Mouse (Mus musculus) kidney, adult 2 months (tissue): ENCODE data around the gene Mettl23. TPM values are rescaled to one million over a fixed set of nuclear protein-coding genes. Genes with fewer than 3 reads are reported as not detected.

ENCODE experiments used
- DNase-seq: peaks from one replicate; pipeline ENCODE4 v3.0.0; 2021
- H3K27ac ChIP-seq: fragments of 200-500 bp; 2 replicates; pipeline ENCODE4 v1.5.1; 2012; ENCODE audit warnings: low read depth, low read length, control low read depth, inconsistent platforms; ENCODE audit not compliant: insufficient read depth
- H3K27me3 ChIP-seq: fragments of 200-500 bp; replicated peaks from 2 replicates; pipeline ENCODE4 v1.6.1; 2012; ENCODE audit warnings: mild to moderate bottlenecking, moderate library complexity, low read length, inconsistent platforms; ENCODE audit not compliant: control insufficient read depth, insufficient read depth
- H3K36me3 ChIP-seq: fragments of 200-500 bp; 2 replicates; pipeline ENCODE4 v1.6.1; 2012; ENCODE audit warnings: mild to moderate bottlenecking, moderate library complexity, low read length, inconsistent platforms; ENCODE audit not compliant: control insufficient read depth, insufficient read depth
- H3K4me1 ChIP-seq: fragments of 200-500 bp; 2 replicates; pipeline ENCODE4 v1.6.1; 2011; ENCODE audit warnings: low read length; ENCODE audit not compliant: control insufficient read depth, insufficient read depth
- H3K4me3 ChIP-seq: fragments of 200-500 bp; 2 replicates; pipeline ENCODE4 v1.5.1; 2011; ENCODE audit warnings: mild to moderate bottlenecking, low read depth, low read length, control low read depth; ENCODE audit not compliant: insufficient read depth
- CTCF ChIP-seq: fragments of 200-500 bp; conservative IDR thresholded peaks from 2 replicates; pipeline ENCODE4 v1.5.1; 2011; ENCODE audit warnings: low read depth, mild to moderate bottlenecking, control low read depth, low read length, moderate library complexity, mixed read lengths; ENCODE audit not compliant: insufficient read depth, insufficient read length
- POLR2A ChIP-seq: fragments of 200-500 bp; IDR thresholded peaks from one replicate; pipeline ENCODE4 v1.6.1; 2011; ENCODE audit warnings: low read depth, low read length, control low read depth
- WGBS: fragments of 180-500 bp; shearing (Covaris S2); methylation state at CpG from one replicate; pipeline ENCODE4 v1.1.7; 2018; 5-methylcytosine and 5-hydroxymethylcytosine counted together
- polyA plus RNA-seq: library from polyadenylated mRNA; depleted of rRNA; stranded (reverse); fragments of >200 nt; gene quantifications from 2 replicates; pipeline ENCODE4 v1.2.3, GENCODE M21; 2012

The Mettl23 gene
- polyA plus RNA-seq, 1 experiment, result 32.8 TPM

DNA sequence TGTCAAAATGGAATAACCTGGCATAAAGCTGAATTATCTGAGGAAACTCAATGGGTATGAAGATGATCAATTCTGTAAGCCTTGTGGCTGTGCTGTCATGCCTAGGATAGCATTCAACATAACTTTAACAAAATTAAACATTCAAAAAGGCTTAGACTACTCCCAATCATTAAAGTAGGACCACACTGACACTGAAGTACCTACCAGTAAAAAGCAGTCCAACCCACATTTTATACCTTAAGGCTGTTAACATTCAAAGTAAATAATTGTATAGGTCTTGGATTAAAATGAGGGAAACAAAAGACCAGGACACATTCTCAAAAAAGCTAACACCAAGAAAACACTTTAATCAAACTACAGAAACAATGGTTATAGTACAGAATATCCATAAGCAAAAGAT lies 6.5 kb downstream of the Mettl23 start:
- Histone ChIP-seq H3K4me1 (0 out of 2 replicates have a peak, but pooled peaks cover 3% of the 10 kb centered on the region), H3K36me3 (peaks cover 22% of the 10 kb centered on the region)
- TF ChIP-seq CTCF (no peak), POLR2A (no peak)

GRCm38 (mm10) chr11:116850085-116850484 lies 7.0 kb downstream of the Mettl23 start:
- Histone ChIP-seq H3K36me3 (peaks cover 22% of the 10 kb centered on the region), H3K27me3 (no peaks in the 10 kb centered on the region), H3K4me1 (0 out of 2 replicates have a peak, but pooled peaks cover 3% of the 10 kb centered on the region), H3K27ac (no peak overlapping the region), H3K4me3 (peak overlapping the region; percentile 33; the same call in 1 of the 2 replicates)
- WGBS, result 20% methylated on average over 4 of the region's 4 CpGs
- TF ChIP-seq POLR2A (no peak), CTCF (no peak)
- no peak for DNase-seq

More for the DNA sequence above, 6.5 kb downstream of the Mettl23 start:
- Histone ChIP-seq H3K27ac (no peak overlapping the region), H3K4me3 (no peak overlapping the region), H3K27me3 (no peaks in the 10 kb centered on the region)
- DNase-seq, result no peak

DNA sequence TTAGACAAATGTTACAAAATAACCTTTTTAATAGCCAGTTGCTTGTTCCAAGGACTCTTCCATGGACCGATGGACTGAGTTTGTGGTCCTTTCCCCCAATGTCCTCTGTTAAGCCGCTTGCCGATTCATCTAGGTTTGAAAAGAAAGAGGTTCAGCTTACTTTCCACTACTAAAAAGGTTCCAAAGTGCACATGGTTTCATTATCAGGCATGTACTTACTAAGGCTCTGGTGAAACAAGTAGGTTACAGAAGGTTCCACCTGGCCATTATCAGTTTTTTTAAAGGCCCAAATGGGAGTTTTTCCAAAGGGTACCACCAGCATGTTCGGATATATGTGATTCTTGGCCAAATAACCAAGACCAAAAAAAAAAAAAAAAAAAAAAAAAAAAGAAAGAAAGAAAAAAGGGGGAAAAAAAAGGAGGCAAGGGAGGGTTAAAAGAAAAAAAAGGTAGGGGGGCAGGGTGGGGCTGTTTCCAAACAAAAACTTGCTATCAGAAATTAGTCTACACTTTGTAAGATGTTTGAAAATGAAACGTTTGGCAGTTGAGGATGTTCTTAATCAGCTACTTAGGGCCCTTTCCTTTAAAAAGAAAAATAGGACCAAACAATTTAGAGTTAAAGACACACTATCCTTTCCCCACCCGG lies 7.9 kb downstream of the Mettl23 start:
- WGBS, result 6% methylated on average over 6 of the region's 6 CpGs
- peak overlapping the region; percentile 92; the same call in 1 of the 2 replicates for H3K4me3 ChIP-seq
- 0 out of 2 replicates have a peak, but pooled peaks cover 3% of the 10 kb centered on the region for H3K4me1 ChIP-seq
- TF ChIP-seq POLR2A (no peak), CTCF (no peak)
- no peaks in the 10 kb centered on the region for H3K27me3 ChIP-seq
- peak; percentile 19 for DNase-seq
- H3K36me3 ChIP-seq, result peaks cover 22% of the 10 kb centered on the region
- H3K27ac ChIP-seq, result no peak overlapping the region; the same call in 1 of the 2 replicates

GRCm38 (mm10) chr11:116851576-116852290 lies 8.7 kb downstream of the Mettl23 start:
- TF ChIP-seq CTCF (no peak), POLR2A (peak; percentile 10)
- H3K27me3 ChIP-seq, result no peaks in the 10 kb centered on the region
- 1% methylated on average over 29 of the region's 29 CpGs for WGBS
- H3K4me3 ChIP-seq, result peak overlapping the region; percentile 92
- peaks cover 22% of the 10 kb centered on the region for H3K36me3 ChIP-seq
- H3K27ac ChIP-seq, result peak overlapping the region; percentile 98
- DNase-seq, result peak; percentile 79
- 0 out of 2 replicates have a peak, but pooled peaks cover 3% of the 10 kb centered on the region for H3K4me1 ChIP-seq

GRCm38 (mm10) chr11:116852291-116852890 lies 9.3 kb downstream of the Mettl23 start, which contains the start of gene Mfsd11:
TSS of gene Mfsd11 (plus strand) at chr11:116852440.
- Histone ChIP-seq H3K27me3 (no peaks in the 10 kb centered on the region), H3K27ac (peak within 1 kb of the TSS; percentile 98), H3K4me1 (0 out of 2 replicates have a peak, but pooled peaks cover 3% of the 10 kb centered on the region), H3K36me3 (peaks cover 22% of the 10 kb centered on the region), H3K4me3 (peak within 1 kb of the TSS; percentile 92)
- DNase-seq, result peak; percentile 88
- 1% methylated on average over 85 of the region's 91 CpGs for WGBS
- no peak for TF ChIP-seq POLR2A
- TF ChIP-seq CTCF, result no peak

GRCm38 (mm10) chr11:116852891-116853511 lies 9.9 kb downstream of the Mettl23 start, which contains the start of gene Srsf2:
TSS of gene Srsf2 (minus strand) at chr11:116853094.
- Histone ChIP-seq H3K4me1 (0 out of 2 replicates have a peak, but pooled peaks cover 3% of the 10 kb centered on the region), H3K27ac (peak within 1 kb of the TSS; percentile 98), H3K4me3 (peak within 1 kb of the TSS; percentile 92), H3K36me3 (peaks cover 22% of the 10 kb centered on the region), H3K27me3 (no peaks in the 10 kb centered on the region)
- under 1% methylated on average over 73 of the region's 74 CpGs for WGBS
- TF ChIP-seq POLR2A (peak; percentile 98), CTCF (no peak)
- DNase-seq, result peak; percentile 97
